Mouse (Mus musculus): Measurements from ENCODE around the gene Arhgef15.

DNA sequence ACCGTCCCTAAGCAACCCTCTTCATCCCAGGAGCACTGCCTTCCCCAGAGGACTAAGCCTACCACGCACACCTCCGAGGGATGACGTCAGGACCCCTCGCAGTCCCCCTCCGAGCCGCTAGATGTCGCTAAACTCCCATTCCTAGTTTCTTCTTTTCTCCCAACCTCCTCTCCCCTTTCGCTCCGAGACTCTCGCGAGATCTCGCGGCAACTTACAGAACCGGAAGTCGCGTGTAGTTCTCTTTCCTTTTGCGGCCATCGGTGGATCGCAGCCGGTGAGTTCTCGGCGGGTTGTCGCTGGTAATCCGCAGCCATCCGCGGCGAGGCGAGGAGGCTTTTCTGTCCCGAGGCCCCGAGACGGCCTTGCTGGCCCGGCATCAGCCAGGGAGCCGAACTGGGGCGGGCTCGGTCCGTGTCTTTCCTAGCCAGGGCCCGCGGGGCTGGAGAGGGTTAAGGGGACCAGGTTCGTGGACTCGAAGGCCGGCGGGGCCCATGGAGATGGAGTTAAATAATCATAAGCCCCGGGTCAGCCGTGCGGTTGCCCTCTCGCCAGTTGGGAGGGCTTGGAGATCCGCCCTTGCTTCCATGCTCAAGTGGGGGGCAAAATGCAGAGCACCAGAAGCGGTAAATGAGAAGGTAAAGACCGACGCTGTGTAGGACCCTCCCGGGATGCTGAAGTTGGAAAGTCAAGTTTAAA lies 55.8 kb downstream of the Arhgef15 start, which contains the start of gene Rpl26:
- TF ChIP-seq CTCF (IDR thresholded peaks at IDR 0.05; ENCODE audit: control insufficient read depth, insufficient read depth, insufficient read length) (peak; percentile 81), USF1 (IDR thresholded peaks at IDR 0.05; ENCODE audit: low read depth) (no peak), FOSL1 (IDR thresholded peaks at IDR 0.05; ENCODE audit: insufficient read depth, low read length, poor library complexity, severe bottlenecking) (no peak), CEBPB (IDR thresholded peaks at IDR 0.05; ENCODE audit: low read depth) (no peak), MAX (IDR thresholded peaks at IDR 0.05) (peak; percentile 50), MYOD1 (IDR thresholded peaks at IDR 0.05; ENCODE audit: control insufficient read depth, insufficient read length, low read depth) (no peak)
